Mouse (Mus musculus) lung, postnatal 0 days (tissue): ENCODE results near the gene Olfr728. TPM values are rescaled to one million over a fixed set of nuclear protein-coding genes. Genes with fewer than 3 reads are reported as not detected.

Experiments used
- ATAC-seq: fragments of 200-750 bp; cut with Nextera tagmentation; 2 replicates; pipeline ENCODE4 v1.8.0; 2017; ENCODE audit warnings: moderate library complexity
- DNase-seq: peaks from one replicate; pipeline ENCODE4 v3.0.0-alpha.2; 2016; ENCODE audit warnings: low spot score
- H3K27ac ChIP-seq: fragments of 300-500 bp; sonication (generic); 2 replicates; pipeline ENCODE4 v1.5.1; 2014; ENCODE audit warnings: antibody characterized with exemption, mild to moderate bottlenecking, low read length, mixed read lengths
- H3K27me3 ChIP-seq: fragments of 300-500 bp; sonication (generic); replicated peaks from 2 replicates; pipeline ENCODE4 v1.6.1; 2014; ENCODE audit warnings: low read length, mixed read lengths; ENCODE audit not compliant: insufficient read depth
- H3K36me3 ChIP-seq: fragments of 300-500 bp; sonication (generic); 2 replicates; pipeline ENCODE4 v1.6.1; 2014; ENCODE audit warnings: low read length, mixed read lengths; ENCODE audit not compliant: insufficient read depth
- H3K4me1 ChIP-seq: fragments of 300-500 bp; sonication (generic); 2 replicates; pipeline ENCODE4 v1.6.1; 2014; ENCODE audit warnings: antibody characterized with exemption, low read depth, low read length, mixed read lengths; ENCODE audit not compliant: insufficient read depth
- H3K4me2 ChIP-seq: fragments of 300-500 bp; sonication (generic); replicated peaks from 2 replicates; pipeline ENCODE4 v1.6.1; 2014; ENCODE audit warnings: low read depth, mild to moderate bottlenecking, low read length, moderate library complexity, mixed read lengths
- H3K4me3 ChIP-seq: fragments of 300-500 bp; sonication (generic); 2 replicates; pipeline ENCODE4 v1.5.1; 2014; ENCODE audit warnings: low read depth, low read length
- H3K9ac ChIP-seq: fragments of 300-500 bp; sonication (generic); replicated peaks from 2 replicates; pipeline ENCODE4 v1.6.1; 2014; ENCODE audit warnings: low read depth, mild to moderate bottlenecking
- H3K9me3 ChIP-seq: fragments of 300-500 bp; sonication (generic); 2 replicates; pipeline ENCODE4 v1.6.1; 2016; ENCODE audit warnings: low read length, mixed read lengths
- CTCF ChIP-seq: IDR thresholded peaks from 2 replicates; pipeline ENCODE4 v1.5.1; 2016; ENCODE audit warnings: antibody characterized with exemption, mild to moderate bottlenecking
- EP300 ChIP-seq: IDR thresholded peaks from 2 replicates; pipeline ENCODE4 v1.6.1; 2016; ENCODE audit warnings: antibody characterized with exemption, mild to moderate bottlenecking, control low read depth
- WGBS: fragments of 180-500 bp; shearing (Covaris S2); extraction: QIAGEN DNeasy Blood & Tissue Kit; methylation state at CpG from one replicate; pipeline ENCODE4 v1.1.7; 2014; 5-methylcytosine and 5-hydroxymethylcytosine counted together
- polyA plus RNA-seq: library from polyadenylated mRNA; unstranded; fragments of >200 nt; fragmentation: Nextera tagmentation; extraction: Ambion mirVana; gene quantifications from 2 replicates; pipeline ENCODE4 v1.2.1, GENCODE M21; 2015

Olfr728 gene
- not detected in 2 replicates for polyA plus RNA-seq

- Histone ChIP-seq H3K9ac (no peak within 1 kb of the TSS), H3K36me3 (no peaks in the 10 kb centered on the region), H3K27ac (no peak within 1 kb of the TSS), H3K4me2 (no peak within 1 kb of the TSS), H3K27me3 (no peaks in the 10 kb centered on the region), H3K4me3 (no peak within 1 kb of the TSS), H3K4me1 (no peaks in the 10 kb centered on the region), H3K9me3 (no peaks in the 10 kb centered on the region)
- no peak for ATAC-seq
- no peak for DNase-seq
- WGBS: 85% methylated on average over 5 of the region's 5 CpGs
- TF ChIP-seq CTCF (no peak), EP300 (no peak)
These were observed at the start of gene Olfr728 for GRCm38 (mm10) chr14:50142580-50142979. Olfr728 (minus strand) TSS chr14:50142680.

GRCm38 (mm10) chr14:50188098-50188497 lies 45.6 kb upstream of the Olfr728 start, which contains the start of gene Olfr730:
Olfr730 (minus strand) TSS chr14:50188198.
- H3K27ac ChIP-seq: no peak within 1 kb of the TSS
- H3K4me1 ChIP-seq: no peaks in the 10 kb centered on the region
- DNase-seq (no peak), ATAC-seq (no peak)
- H3K27me3 ChIP-seq: no peaks in the 10 kb centered on the region
- no peak within 1 kb of the TSS for H3K4me3 ChIP-seq
- TF ChIP-seq CTCF (no peak), EP300 (no peak)
- H3K9me3 ChIP-seq: no peaks in the 10 kb centered on the region
- H3K9ac ChIP-seq: no peak within 1 kb of the TSS
- H3K36me3 ChIP-seq: no peaks in the 10 kb centered on the region
- H3K4me2 ChIP-seq: no peak within 1 kb of the TSS
- 58% methylated on average over 1 of the region's 1 CpGs for WGBS

- ATAC-seq (no peak), DNase-seq (no peak)
- no peak within 1 kb of the TSS for H3K9ac ChIP-seq
- no peak within 1 kb of the TSS for H3K4me2 ChIP-seq
- H3K36me3 ChIP-seq: no peaks in the 10 kb centered on the region
- TF ChIP-seq CTCF (no peak), EP300 (no peak)
- H3K4me1 ChIP-seq: no peaks in the 10 kb centered on the region
- no peak within 1 kb of the TSS for H3K4me3 ChIP-seq
- no peaks in the 10 kb centered on the region for H3K9me3 ChIP-seq
- no peaks in the 10 kb centered on the region for H3K27me3 ChIP-seq
- no peak within 1 kb of the TSS for H3K27ac ChIP-seq
These were observed 10.3 kb upstream of the Olfr728 start, which contains the start of gene Olfr729 for GRCm38 (mm10) chr14:50152810-50153209. Olfr729 (minus strand) TSS chr14:50152910.

GRCm38 (mm10) chr14:50122886-50123285 lies 19.6 kb downstream of the Olfr728 start, which contains the start of gene Olfr727:
Olfr727 (plus strand) TSS chr14:50123186.
- TF ChIP-seq CTCF (no peak), EP300 (no peak)
- Histone ChIP-seq H3K27me3 (no peaks in the 10 kb centered on the region), H3K4me2 (no peak within 1 kb of the TSS), H3K9me3 (no peaks in the 10 kb centered on the region), H3K4me3 (no peak within 1 kb of the TSS), H3K4me1 (no peaks in the 10 kb centered on the region), H3K9ac (no peak within 1 kb of the TSS), H3K27ac (no peak within 1 kb of the TSS), H3K36me3 (no peaks in the 10 kb centered on the region)
- 86% methylated on average over 1 of the region's 1 CpGs for WGBS
- no peak for DNase-seq
- no peak for ATAC-seq

GRCm38 (mm10) chr14:50090853-50091252 lies 51.6 kb downstream of the Olfr728 start, which contains the start of gene Olfr726:
Olfr726 (minus strand) TSS chr14:50090953.
- 49% methylated on average over 1 of the region's 1 CpGs for WGBS
- no peak for TF ChIP-seq CTCF
- TF ChIP-seq EP300: no peak
- Histone ChIP-seq H3K36me3 (no peaks in the 10 kb centered on the region), H3K27me3 (no peaks in the 10 kb centered on the region), H3K9me3 (no peaks in the 10 kb centered on the region), H3K27ac (no peak within 1 kb of the TSS), H3K4me1 (no peaks in the 10 kb centered on the region), H3K4me3 (no peak within 1 kb of the TSS), H3K4me2 (no peak within 1 kb of the TSS), H3K9ac (no peak within 1 kb of the TSS)
- ATAC-seq (no peak), DNase-seq (no peak)

Other genes with a start within 250 kb of the Olfr728 start
- gene Olfr722, start 240.7 kb downstream of the Olfr728 start, polyA plus RNA-seq: not detected in 2 replicates
- not detected in 2 replicates for gene Olfr723, start 210.9 kb downstream of the Olfr728 start, polyA plus RNA-seq
- gene Olfr724, start 179.4 kb downstream of the Olfr728 start, polyA plus RNA-seq: not detected in 2 replicates
- not detected in 2 replicates for gene Olfr725, start 102.3 kb downstream of the Olfr728 start, polyA plus RNA-seq
- not detected in 2 replicates for gene Olfr726, start 51.7 kb downstream of the Olfr728 start, polyA plus RNA-seq
- not detected in 2 replicates for gene Olfr727, start 19.5 kb downstream of the Olfr728 start, polyA plus RNA-seq
- gene Olfr729, start 10.2 kb upstream of the Olfr728 start, polyA plus RNA-seq: not detected in 2 replicates
- gene Olfr730, start 45.5 kb upstream of the Olfr728 start, polyA plus RNA-seq: not detected in 2 replicates
- not detected in 2 replicates for gene Olfr731, start 99.2 kb upstream of the Olfr728 start, polyA plus RNA-seq
- not detected in 2 replicates for gene Olfr732, start 141.5 kb upstream of the Olfr728 start, polyA plus RNA-seq
- not detected in 2 replicates for gene Olfr733, start 158.8 kb upstream of the Olfr728 start, polyA plus RNA-seq
- not detected in 2 replicates for gene Olfr734, start 184.1 kb upstream of the Olfr728 start, polyA plus RNA-seq
- not detected in 2 replicates for gene Olfr735, start 206.2 kb upstream of the Olfr728 start, polyA plus RNA-seq
- gene Tlr11, start 215.2 kb upstream of the Olfr728 start, polyA plus RNA-seq: 0.04 TPM in 1 of 2 replicates, not detected in the other
- gene Olfr736, start 238.5 kb upstream of the Olfr728 start, polyA plus RNA-seq: not detected in 2 replicates